Comparison of ENCODE assay signal across 19 mouse cellular contexts in the genomic region with DNA sequence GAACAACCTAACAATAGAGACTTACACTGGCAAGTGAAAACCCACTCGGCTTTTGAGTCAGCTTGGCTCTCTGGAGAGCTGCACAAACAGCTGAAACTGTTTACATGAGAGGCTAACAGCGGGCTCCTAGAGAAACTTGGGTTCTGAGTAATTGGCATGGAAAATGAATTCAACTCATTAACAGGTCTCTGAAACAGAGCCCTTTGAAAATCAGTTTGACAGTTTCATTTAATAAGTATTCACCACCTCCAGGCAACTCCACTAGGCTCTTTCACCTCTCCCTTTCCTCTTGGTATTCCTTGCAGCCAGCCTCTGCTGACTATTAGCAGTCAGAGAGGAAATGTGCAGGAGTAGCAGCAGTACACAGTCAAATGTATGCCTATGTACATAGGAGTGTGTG. TPM values are rescaled to one million over a fixed set of nuclear protein-coding genes. Genes with fewer than 3 reads are reported as not detected.
DNase-seq lines count a peak whose midpoint lies in the region; ATAC-seq and TF ChIP-seq lines count a peak whose summit lies in the region.
"Had no signal": no experiment of that assay in that cellular context is flagged by ENCODE, and none has a peak within 500 bp of the region (broad histone marks: within the 10 kb centered on the region; RNA-seq: fewer than 3 reads in every experiment).

No protein-coding gene starts in this region.

- H3K4me3 ChIP-seq in layer of hippocampus, adult 2 months = no peak overlapping the region
- no peak overlapping the region for H3K4me3 ChIP-seq in midbrain, postnatal 0 days (ENCODE audit: low read depth, low read length)
- H3K4me3 ChIP-seq in midbrain, embryonic 13.5 days (replicated peaks) = no peak overlapping the region
- no peak overlapping the region for H3K4me3 ChIP-seq in forebrain, embryonic 14.5 days (ENCODE audit: low read depth, low read length)
- H3K4me3 ChIP-seq: embryonic facial prominence, embryonic 12.5 days; heart, embryonic 10.5 days; hindbrain, embryonic 13.5 days; intestine, embryonic 15.5 days had no signal

- H3K36me3 ChIP-seq in midbrain, postnatal 0 days (ENCODE audit: insufficient read depth, low read length) = no peaks in the 10 kb centered on the region
- H3K36me3 ChIP-seq in midbrain, embryonic 13.5 days = no peaks in the 10 kb centered on the region
- H3K36me3 ChIP-seq in forebrain, embryonic 14.5 days (ENCODE audit: control insufficient read depth, insufficient read depth, low read length) = no peaks in the 10 kb centered on the region
- H3K36me3 ChIP-seq: embryonic facial prominence, embryonic 12.5 days; heart, embryonic 10.5 days; hindbrain, embryonic 13.5 days; intestine, embryonic 15.5 days had no signal

- ATAC-seq in midbrain, postnatal 0 days (ENCODE audit: low FRiP score) = no peak
- ATAC-seq in midbrain, embryonic 13.5 days = no peak
- ATAC-seq in forebrain, embryonic 14.5 days = peak; percentile 87
- ATAC-seq: intestine, embryonic 15.5 days had no signal

- no peaks in the 10 kb centered on the region for H3K4me1 ChIP-seq in midbrain, postnatal 0 days (ENCODE audit: insufficient read depth, low read length)
- no peaks in the 10 kb centered on the region for H3K4me1 ChIP-seq in midbrain, embryonic 13.5 days (replicated peaks)
- H3K4me1 ChIP-seq in forebrain, embryonic 14.5 days (ENCODE audit: control insufficient read depth, insufficient read depth, low read length) = no peaks in the 10 kb centered on the region
- H3K4me1 ChIP-seq: embryonic facial prominence, embryonic 12.5 days; heart, embryonic 10.5 days; hindbrain, embryonic 13.5 days; intestine, embryonic 15.5 days had no signal

- H3K9ac ChIP-seq in midbrain, postnatal 0 days (replicated peaks; ENCODE audit: low read length, poor library complexity, severe bottlenecking) = no peak overlapping the region
- H3K9ac ChIP-seq in midbrain, embryonic 13.5 days (replicated peaks) = no peak overlapping the region
- no peak overlapping the region for H3K9ac ChIP-seq in forebrain, embryonic 14.5 days (ENCODE audit: low read length)
- H3K9ac ChIP-seq: embryonic facial prominence, embryonic 12.5 days; hindbrain, embryonic 13.5 days; intestine, embryonic 15.5 days had no signal

- no peak for TF ChIP-seq CTCF in layer of hippocampus, adult 2 months (conservative IDR thresholded peaks at IDR 0.05)
- no peak for TF ChIP-seq CTCF in midbrain, postnatal 0 days (IDR thresholded peaks at IDR 0.05)

- H3K27me3 ChIP-seq in midbrain, postnatal 0 days (ENCODE audit: insufficient read depth, low read length) = no peaks in the 10 kb centered on the region
- no peaks in the 10 kb centered on the region for H3K27me3 ChIP-seq in midbrain, embryonic 13.5 days
- no peaks in the 10 kb centered on the region for H3K27me3 ChIP-seq in forebrain, embryonic 14.5 days (replicated peaks; ENCODE audit: control insufficient read depth, insufficient read depth, low read length)
- H3K27me3 ChIP-seq: embryonic facial prominence, embryonic 12.5 days; hindbrain, embryonic 13.5 days; intestine, embryonic 15.5 days had no signal

- 37% methylated on average over 2 of the region's 2 CpGs for WGBS in midbrain, postnatal 0 days
- WGBS in midbrain, embryonic 13.5 days = 42% methylated on average over 2 of the region's 2 CpGs
- 35% methylated on average over 2 of the region's 2 CpGs for WGBS in forebrain, embryonic 14.5 days

- DNase-seq in layer of hippocampus, adult 2 months (ENCODE audit: low spot score in 2 of 2) = no peak
- no peak for DNase-seq in layer of hippocampus, adult 8-10 months (ENCODE audit: low spot score in 2 of 2)
- DNase-seq in midbrain, postnatal 0 days (ENCODE audit: low spot score) = peak; percentile 0
- DNase-seq in forebrain, embryonic 14.5 days (ENCODE audit: low spot score) = peak; percentile 73
- DNase-seq in forelimb bud, embryonic 11.5 days (ENCODE audit: low read depth, low spot score) = peak; percentile 0
- no peak for DNase-seq in cerebellum, postnatal 36 days
- no peak for DNase-seq in urinary bladder, postnatal 25 days (ENCODE audit: low spot score)
- DNase-seq: adrenal gland, adult 8-10 months; cerebellum, adult 11-12 months; cerebellum, adult 9-11 months; gastrocnemius, postnatal 10 days; heart, adult 18-20 months; heart, postnatal 10 days; heart, postnatal 4 days had no signal

- H3K9me3 ChIP-seq in midbrain, postnatal 0 days (ENCODE audit: low read length) = no peaks in the 10 kb centered on the region
- H3K9me3 ChIP-seq in midbrain, embryonic 13.5 days = no peaks in the 10 kb centered on the region
- no peaks in the 10 kb centered on the region for H3K9me3 ChIP-seq in forebrain, embryonic 14.5 days (replicated peaks; ENCODE audit: control insufficient read depth, low read length)
- H3K9me3 ChIP-seq: embryonic facial prominence, embryonic 12.5 days; heart, embryonic 10.5 days; hindbrain, embryonic 13.5 days; intestine, embryonic 15.5 days had no signal

- no peak overlapping the region for H3K4me2 ChIP-seq in midbrain, postnatal 0 days (ENCODE audit: low read depth, low read length, poor library complexity, severe bottlenecking)
- no peak overlapping the region for H3K4me2 ChIP-seq in midbrain, embryonic 13.5 days (replicated peaks)
- no peak overlapping the region for H3K4me2 ChIP-seq in forebrain, embryonic 14.5 days (ENCODE audit: low read length)
- H3K4me2 ChIP-seq: embryonic facial prominence, embryonic 12.5 days; hindbrain, embryonic 13.5 days; intestine, embryonic 15.5 days had no signal

- H3K27ac ChIP-seq in layer of hippocampus, adult 2 months = peak overlapping the region; percentile 61; the same call in 1 of the 2 replicates
- H3K27ac ChIP-seq in midbrain, postnatal 0 days (ENCODE audit: low read depth, low read length) = no peak overlapping the region
- H3K27ac ChIP-seq in midbrain, embryonic 13.5 days = no peak overlapping the region
- no peak overlapping the region for H3K27ac ChIP-seq in forebrain, embryonic 14.5 days (ENCODE audit: low read depth, low read length)
- H3K27ac ChIP-seq: embryonic facial prominence, embryonic 12.5 days; heart, embryonic 10.5 days; hindbrain, embryonic 13.5 days; intestine, embryonic 15.5 days had no signal

RNA-seq across cellular contexts. Expression of gene Pou3f4, which starts 37.2 kb away (rescaled TPM):
- total RNA-seq in layer of hippocampus, adult 2 months (2021) = 1 to 10 TPM; 5.1 to 5.4 TPM
- total RNA-seq in layer of hippocampus, adult 8-10 months (2022) = 1 to 10 TPM; 4.4 to 5.6 (median 4.7) TPM
- 43.9 and 49.8 TPM in 2 replicates for total RNA-seq in midbrain, postnatal 0 days (2014; rRNA removed)
- polyA plus RNA-seq in midbrain, postnatal 0 days (2015; fragmentation: Nextera tagmentation; extraction: Ambion mirVana) = 11.4 and 12.4 TPM in 2 replicates
- 45.8 and 47.2 TPM in 2 replicates for polyA plus RNA-seq in midbrain, embryonic 13.5 days (2015; fragmentation: Nextera tagmentation; extraction: Ambion mirVana)
- 16.3 and 18.2 TPM in 2 replicates for polyA plus RNA-seq in forebrain, embryonic 14.5 days (2014; fragmentation: Nextera tagmentation; extraction: Ambion mirVana)
- total RNA-seq: heart, adult 18-20 months; heart, postnatal 10 days; heart, postnatal 4 days had no signal

Comparison
In these comparisons a context has a peak if more than half of its experiments do, and no peak if none do; other contexts are left out.
1. DNase-seq: peak in midbrain, postnatal 0 days (single experiment), forebrain, embryonic 14.5 days (single experiment) and forelimb bud, embryonic 11.5 days (single experiment); none in layer of hippocampus, adult 2 months (0 of 2), layer of hippocampus, adult 8-10 months (0 of 2), cerebellum, postnatal 36 days (0 of 2) and urinary bladder, postnatal 25 days (single experiment).